Mouse (Mus musculus) bone marrow, adult 2 months (tissue): ENCODE measurements around the gene Pde4c.

Experiments used
- CTCF ChIP-seq: fragments of 200-500 bp; IDR thresholded peaks from 2 replicates; pipeline ENCODE4 v1.5.1; 2011; ENCODE audit warnings: low read length, control low read depth; ENCODE audit not compliant: control insufficient read depth, insufficient read depth
- POLR2A ChIP-seq: fragments of 200-500 bp; IDR thresholded peaks from 2 replicates; pipeline ENCODE4 v1.6.1; 2011; ENCODE audit warnings: low read depth, mild to moderate bottlenecking, control low read depth, low read length, borderline replicate concordance; ENCODE audit not compliant: control insufficient read depth

- no peak for TF ChIP-seq CTCF
- TF ChIP-seq POLR2A: no peak
These were observed 51.7 kb downstream of the Pde4c start for GRCm38 (mm10) chr8:70775227-70775626.
